Mouse (Mus musculus) MEL (cell line): ENCODE results near the gene Emd. TPM values are rescaled to one million over a fixed set of nuclear protein-coding genes. Genes with fewer than 3 reads are reported as not detected.

Experiments used
- DNase-seq: peaks from one replicate; pipeline ENCODE4 v3.0.0; 2011; ENCODE audit warnings: low read depth, low spot score
- H3K27ac ChIP-seq: 2 replicates; pipeline ENCODE4 v1.5.1; 2012; ENCODE audit warnings: low read depth, mild to moderate bottlenecking, control low read depth, low read length, moderate library complexity; ENCODE audit not compliant: control insufficient read depth
- H3K27me3 ChIP-seq, 2 experiments: fragments of 150-350 bp in 1 of 2; sonication (generic) in 1 of 2; 2 replicates each; pipeline ENCODE4 v1.6.1; 2012; ENCODE audit warnings: low read length in 2 of 2, mild to moderate bottlenecking in 2 of 2, improper control_type of control experiment in 1 of 2, moderate library complexity in 1 of 2; ENCODE audit not compliant: insufficient read depth in 2 of 2, control insufficient read depth in 1 of 2
- H3K36me3 ChIP-seq, 2 experiments: 2 replicates each; pipeline ENCODE4 v1.6.1; 2012 to 2014; ENCODE audit warnings: low read length in 2 of 2, improper control_type of control experiment in 1 of 2, inconsistent platforms in 1 of 2, mild to moderate bottlenecking in 1 of 2; ENCODE audit not compliant: insufficient read depth in 2 of 2, control insufficient read depth in 1 of 2
- H3K4me1 ChIP-seq, 2 experiments: fragments of 150-350 bp in 1 of 2; sonication (generic) in 1 of 2; 2 replicates each; pipeline ENCODE4 v1.6.1; 2012; ENCODE audit warnings: low read length in 2 of 2, improper control_type of control experiment in 1 of 2, mild to moderate bottlenecking in 1 of 2; ENCODE audit not compliant: insufficient read depth in 2 of 2, control insufficient read depth in 1 of 2
- H3K4me3 ChIP-seq, 2 experiments: fragments of 150-350 bp in 1 of 2; sonication (generic) in 1 of 2; 2 replicates each; pipeline ENCODE4 v1.5.1; 2012; ENCODE audit warnings: low read depth in 2 of 2, low read length in 2 of 2, mild to moderate bottlenecking in 2 of 2, moderate library complexity in 2 of 2, control low read depth in 1 of 2, improper control_type of control experiment in 1 of 2; ENCODE audit not compliant: control insufficient read depth in 1 of 2, insufficient read depth in 1 of 2
- H3K79me2 ChIP-seq: 2 replicates; pipeline ENCODE4 v1.6.1; 2012; ENCODE audit warnings: mild to moderate bottlenecking, low read length, moderate library complexity; ENCODE audit not compliant: control insufficient read depth, poor library complexity, insufficient read depth
- H3K9ac ChIP-seq: 2 replicates; pipeline ENCODE4 v1.6.1; 2012; ENCODE audit warnings: low read depth, mild to moderate bottlenecking, control low read depth, low read length, moderate library complexity; ENCODE audit not compliant: control insufficient read depth, poor library complexity, severe bottlenecking
- H3K9me3 ChIP-seq: fragments of 150-350 bp; sonication (generic); replicated peaks from 2 replicates; pipeline ENCODE4 v1.6.1; 2012; ENCODE audit warnings: mild to moderate bottlenecking, low read length, improper control_type of control experiment, moderate library complexity; ENCODE audit not compliant: insufficient read depth
- BHLHE40 ChIP-seq: IDR thresholded peaks from 2 replicates; pipeline ENCODE4 v1.6.1; 2012; ENCODE audit warnings: low read depth, mild to moderate bottlenecking, inconsistent platforms, low read length, improper control_type of control experiment, borderline replicate concordance
- CHD1 ChIP-seq: IDR thresholded peaks from 2 replicates; pipeline ENCODE4 v1.6.1; 2012; ENCODE audit warnings: low read depth, mild to moderate bottlenecking, inconsistent platforms, low read length, improper control_type of control experiment
- CHD2 ChIP-seq: IDR thresholded peaks from 2 replicates; pipeline ENCODE4 v1.6.1; 2011; ENCODE audit warnings: low read length, improper control_type of control experiment
- CTCF ChIP-seq, 3 experiments: IDR thresholded peaks in 2 of 3; conservative IDR thresholded peaks in 1 of 3; 2 replicates each; pipeline ENCODE4 v1.5.1; 2011 to 2012; ENCODE audit warnings: low read length in 3 of 3, low read depth in 2 of 3, mild to moderate bottlenecking in 2 of 3, improper control_type of control experiment in 1 of 3, inconsistent platforms in 1 of 3, mixed read lengths in 1 of 3, moderate library complexity in 1 of 3; ENCODE audit not compliant: control insufficient read depth in 1 of 3, insufficient read depth in 1 of 3, poor library complexity in 1 of 3, severe bottlenecking in 1 of 3
- E2F4 ChIP-seq: IDR thresholded peaks from 2 replicates; pipeline ENCODE4 v1.6.1; 2011; ENCODE audit warnings: low read depth, low read length, improper control_type of control experiment, borderline replicate concordance
- ELF1 ChIP-seq: IDR thresholded peaks from 2 replicates; pipeline ENCODE4 v1.6.1; 2014; ENCODE audit warnings: low read depth, mild to moderate bottlenecking, inconsistent platforms, low read length, improper control_type of control experiment, moderate library complexity
- EP300 ChIP-seq, 2 experiments: IDR thresholded peaks; 2 replicates each; pipeline ENCODE4 v1.6.1; 2011; ENCODE audit warnings: improper control_type of control experiment in 2 of 2, low read length in 2 of 2, low read depth in 1 of 2, mild to moderate bottlenecking in 1 of 2
- ETS1 ChIP-seq: IDR thresholded peaks from 2 replicates; pipeline ENCODE4 v1.6.1; 2012; ENCODE audit warnings: low read depth, mild to moderate bottlenecking, inconsistent platforms, low read length, improper control_type of control experiment, moderate library complexity
- GABPA ChIP-seq: IDR thresholded peaks from 2 replicates; pipeline ENCODE4 v1.6.1; 2012; ENCODE audit warnings: low read depth, mild to moderate bottlenecking, inconsistent platforms, low read length, improper control_type of control experiment, moderate library complexity
- HCFC1 ChIP-seq: IDR thresholded peaks from 2 replicates; pipeline ENCODE4 v1.6.1; 2012; ENCODE audit warnings: low read depth, mild to moderate bottlenecking, inconsistent platforms, low read length, improper control_type of control experiment, moderate library complexity
- JUND ChIP-seq: IDR thresholded peaks from 2 replicates; pipeline ENCODE4 v1.6.1; 2011; ENCODE audit warnings: low read depth, mild to moderate bottlenecking, improper control_type of control experiment, low read length
- KAT2A ChIP-seq: conservative IDR thresholded peaks from 2 replicates; pipeline ENCODE4 v1.6.1; 2012; ENCODE audit warnings: low read depth, low read length, improper control_type of control experiment, inconsistent platforms
- MAFK ChIP-seq: IDR thresholded peaks from 2 replicates; pipeline ENCODE4 v1.6.1; 2011; ENCODE audit warnings: low read depth, mild to moderate bottlenecking, low read length, improper control_type of control experiment, borderline replicate concordance
- MAX ChIP-seq: IDR thresholded peaks from 2 replicates; pipeline ENCODE4 v1.6.1; 2011; ENCODE audit warnings: low read length, improper control_type of control experiment
- MAZ ChIP-seq: IDR thresholded peaks from 2 replicates; pipeline ENCODE4 v1.6.1; 2012; ENCODE audit warnings: low read depth, mild to moderate bottlenecking, inconsistent platforms, low read length, improper control_type of control experiment
- MEF2A ChIP-seq: IDR thresholded peaks from 2 replicates; pipeline ENCODE4 v1.6.1; 2014; ENCODE audit warnings: low read depth, mild to moderate bottlenecking, inconsistent platforms, low read length, improper control_type of control experiment; ENCODE audit not compliant: poor library complexity, insufficient replicate concordance, severe bottlenecking; ENCODE audit errors: extremely low read depth
- MXI1 ChIP-seq: IDR thresholded peaks from 2 replicates; pipeline ENCODE4 v1.6.1; 2011; ENCODE audit warnings: mild to moderate bottlenecking, low read depth, low read length, improper control_type of control experiment
- MYB ChIP-seq: IDR thresholded peaks from 2 replicates; pipeline ENCODE4 v1.6.1; 2011; ENCODE audit warnings: mild to moderate bottlenecking, low read depth, low read length, improper control_type of control experiment
- MYC ChIP-seq: IDR thresholded peaks from 2 replicates; pipeline ENCODE4 v1.6.1; 2011; ENCODE audit warnings: low read depth, mild to moderate bottlenecking, low read length, improper control_type of control experiment, moderate library complexity
- NELFE ChIP-seq: IDR thresholded peaks from 2 replicates; pipeline ENCODE4 v1.6.1; 2011; ENCODE audit warnings: low read depth, low read length, improper control_type of control experiment
- NRF1 ChIP-seq: IDR thresholded peaks from 2 replicates; pipeline ENCODE4 v1.6.1; 2014; ENCODE audit warnings: low read depth, mild to moderate bottlenecking, inconsistent platforms, low read length, improper control_type of control experiment, moderate library complexity; ENCODE audit not compliant: poor library complexity, insufficient read depth, severe bottlenecking
- POLR2A ChIP-seq, 2 experiments: IDR thresholded peaks; 2 replicates each; pipeline ENCODE4 v1.6.1; 2011 to 2012; ENCODE audit warnings: low read length in 2 of 2, mild to moderate bottlenecking in 2 of 2, control low read depth in 1 of 2, improper control_type of control experiment in 1 of 2, low read depth in 1 of 2, moderate library complexity in 1 of 2; ENCODE audit not compliant: control insufficient read depth in 1 of 2, insufficient read depth in 1 of 2, poor library complexity in 1 of 2
- POLR2AphosphoS2 ChIP-seq: IDR thresholded peaks from 2 replicates; pipeline ENCODE4 v1.6.1; 2011; ENCODE audit warnings: low read length, improper control_type of control experiment
- POLR2AphosphoS5 ChIP-seq: IDR thresholded peaks from 2 replicates; pipeline ENCODE4 v1.6.1; 2012; ENCODE audit warnings: low read depth, borderline replicate concordance, mild to moderate bottlenecking, inconsistent platforms, low read length, moderate library complexity, mixed read lengths
- RAD21 ChIP-seq: IDR thresholded peaks from 2 replicates; pipeline ENCODE4 v1.6.1; 2011; ENCODE audit warnings: mild to moderate bottlenecking, low read depth, low read length, improper control_type of control experiment
- RCOR1 ChIP-seq: IDR thresholded peaks from 2 replicates; pipeline ENCODE4 v1.6.1; 2012; ENCODE audit warnings: low read depth, mild to moderate bottlenecking, inconsistent platforms, low read length, improper control_type of control experiment
- SIN3A ChIP-seq: IDR thresholded peaks from 2 replicates; pipeline ENCODE4 v1.6.1; 2012; ENCODE audit warnings: low read length, improper control_type of control experiment, inconsistent platforms
- TAL1 ChIP-seq: IDR thresholded peaks from 2 replicates; pipeline ENCODE4 v1.6.1; 2012; ENCODE audit warnings: mild to moderate bottlenecking, inconsistent platforms, low read length, moderate library complexity, mixed read lengths
- TBP ChIP-seq: IDR thresholded peaks from 2 replicates; pipeline ENCODE4 v1.8.0; 2011; ENCODE audit warnings: low read depth, low read length, improper control_type of control experiment
- TCF12 ChIP-seq: IDR thresholded peaks from 2 replicates; pipeline ENCODE4 v1.6.1; 2014; ENCODE audit warnings: low read depth, mild to moderate bottlenecking, inconsistent platforms, low read length, improper control_type of control experiment, moderate library complexity
- USF1 ChIP-seq: IDR thresholded peaks from 2 replicates; pipeline ENCODE4 v1.6.1; 2014; ENCODE audit warnings: low read depth, mild to moderate bottlenecking, inconsistent platforms, low read length, improper control_type of control experiment, moderate library complexity
- USF2 ChIP-seq, 2 experiments: IDR thresholded peaks; 2 replicates each; pipeline ENCODE4 v1.6.1; 2011 to 2012; ENCODE audit warnings: improper control_type of control experiment in 2 of 2, low read length in 2 of 2, borderline replicate concordance in 1 of 2, inconsistent platforms in 1 of 2, low read depth in 1 of 2, mild to moderate bottlenecking in 1 of 2; ENCODE audit not compliant: insufficient read depth in 1 of 2
- ZC3H11A ChIP-seq: IDR thresholded peaks from 2 replicates; pipeline ENCODE4 v1.6.1; 2012; ENCODE audit warnings: low read depth, mild to moderate bottlenecking, inconsistent platforms, low read length, improper control_type of control experiment
- ZKSCAN1 ChIP-seq: IDR thresholded peaks from 2 replicates; pipeline ENCODE4 v1.6.1; 2012; ENCODE audit warnings: low read depth, mild to moderate bottlenecking, inconsistent platforms, low read length, improper control_type of control experiment, moderate library complexity
- ZMIZ1 ChIP-seq: IDR thresholded peaks from 2 replicates; pipeline ENCODE4 v1.6.1; 2012; ENCODE audit warnings: low read depth, mild to moderate bottlenecking, inconsistent platforms, low read length, improper control_type of control experiment, moderate library complexity
- ZNF384 ChIP-seq: IDR thresholded peaks from 2 replicates; pipeline ENCODE4 v1.6.1; 2012; ENCODE audit warnings: low read depth, mild to moderate bottlenecking, inconsistent platforms, low read length, improper control_type of control experiment
- polyA plus RNA-seq, 2 experiments: library from polyadenylated mRNA; stranded (reverse) in 1 of 2; unstranded in 1 of 2; fragments of >175 nt in 1 of 2; fragments of >200 nt in 1 of 2; gene quantifications; 2 replicates each; pipeline versions ENCODE4 v1.2.1 to v1.2.4; 2012; ENCODE audit warnings: low replicate concordance in 2 of 2, low read depth in 1 of 2; ENCODE audit not compliant: insufficient read length in 2 of 2, insufficient read depth in 1 of 2, missing spikeins in 1 of 2
- total RNA-seq: library from RNA; depleted of rRNA; stranded (reverse); fragments of 300-350 nt; gene quantifications from 2 replicates; pipeline ENCODE4 v1.2.3, GENCODE M21; 2012

Gene Emd
- total and polyA plus RNA-seq, 3 experiments = 55.5 to 157 (median 130) TPM

GRCm38 (mm10) chrX:74281041-74281731 is 26.7 kb downstream of the Emd start:
- peak overlapping the region; percentile 71 for H3K27ac ChIP-seq
- no peaks in the 10 kb centered on the region for H3K9me3 ChIP-seq
- peaks cover 13% of the 10 kb centered on the region for H3K79me2 ChIP-seq
- peaks cover 0 to 13% of the 10 kb centered on the region in 2 experiments; a peak in 2 of 4 replicates for H3K4me1 ChIP-seq
- H3K27me3 ChIP-seq = no peaks in the 10 kb centered on the region
- peaks cover 0 to 13% of the 10 kb centered on the region in 2 experiments; a peak in 3 of 4 replicates for H3K36me3 ChIP-seq
- peak overlapping the region; percentile 76 to 83 for H3K4me3 ChIP-seq
- DNase-seq = peak; percentile 40
- H3K9ac ChIP-seq = peak overlapping the region; percentile 85
- TF ChIP-seq EP300 (IDR thresholded peaks at IDR 0.05; ENCODE audit: low read depth in 1 of 2, low read length in 2 of 2) = no peak
- TF ChIP-seq NRF1 = 0 out of 2 replicates have a peak, but pooled peaks have one; percentile 18
- TF ChIP-seq MAFK = no peak
- TF ChIP-seq GABPA = no peak
- no peak for TF ChIP-seq ZMIZ1
- no peak for TF ChIP-seq E2F4
- TF ChIP-seq POLR2A (IDR thresholded peaks at IDR 0.05; ENCODE audit: control insufficient read depth in 1 of 2, insufficient read depth in 1 of 2, low read depth in 1 of 2, low read length in 2 of 2, poor library complexity in 1 of 2) = peak in 1 of 2 experiments; percentile 57; a peak in 1 of 4 replicates
- TF ChIP-seq TBP = no peak
- TF ChIP-seq MXI1 = peak; percentile 8; the same call in 1 of the 2 replicates
- TF ChIP-seq MAZ = peak; percentile 35; the same call in 1 of the 2 replicates
- no peak for TF ChIP-seq ZKSCAN1
- 0 out of 2 replicates have a peak, but pooled peaks have one; percentile 60 for TF ChIP-seq POLR2AphosphoS2
- TF ChIP-seq MYB = no peak
- TF ChIP-seq ELF1 = no peak
- TF ChIP-seq TCF12 = no peak
- no peak for TF ChIP-seq USF1
- no peak for TF ChIP-seq JUND
- TF ChIP-seq ZNF384 = no peak
- no peak for TF ChIP-seq USF2 (IDR thresholded peaks at IDR 0.05; ENCODE audit: borderline replicate concordance in 1 of 2, insufficient read depth in 1 of 2, low read depth in 1 of 2, low read length in 2 of 2)
- 0 out of 2 replicates have a peak, but pooled peaks have one; percentile 19 for TF ChIP-seq ETS1
- no peak for TF ChIP-seq SIN3A
- no peak for TF ChIP-seq BHLHE40
- TF ChIP-seq NELFE = peak; percentile 45; the same call in 1 of the 2 replicates
- TF ChIP-seq POLR2AphosphoS5 = no peak
- no peak for TF ChIP-seq CHD1
- TF ChIP-seq MYC = no peak
- peak; percentile 16; the same call in 1 of the 2 replicates for TF ChIP-seq MAX
- TF ChIP-seq CTCF (IDR thresholded peaks at IDR 0.05 in 2 of 3, conservative IDR thresholded peaks at IDR 0.05 in 1 of 3; ENCODE audit: control insufficient read depth in 1 of 3, insufficient read depth in 1 of 3, low read depth in 2 of 3, low read length in 3 of 3, poor library complexity in 1 of 3, severe bottlenecking in 1 of 3) = no peak
- no peak for TF ChIP-seq ZC3H11A
- TF ChIP-seq CHD2 = no peak
- TF ChIP-seq MEF2A = no peak
- no peak for TF ChIP-seq RCOR1
- no peak for TF ChIP-seq TAL1
- no peak for TF ChIP-seq HCFC1
- no peak for TF ChIP-seq KAT2A
- TF ChIP-seq RAD21 = no peak
